Mouse (Mus musculus): ENCODE measurements at regions not wholly inside any gene's neighbourhood (a gene's known extent, or its start where the extent isn't known, plus 50 kb on each side); places are given as distances from the start of the nearest gene placed in this dataset.

DNA sequence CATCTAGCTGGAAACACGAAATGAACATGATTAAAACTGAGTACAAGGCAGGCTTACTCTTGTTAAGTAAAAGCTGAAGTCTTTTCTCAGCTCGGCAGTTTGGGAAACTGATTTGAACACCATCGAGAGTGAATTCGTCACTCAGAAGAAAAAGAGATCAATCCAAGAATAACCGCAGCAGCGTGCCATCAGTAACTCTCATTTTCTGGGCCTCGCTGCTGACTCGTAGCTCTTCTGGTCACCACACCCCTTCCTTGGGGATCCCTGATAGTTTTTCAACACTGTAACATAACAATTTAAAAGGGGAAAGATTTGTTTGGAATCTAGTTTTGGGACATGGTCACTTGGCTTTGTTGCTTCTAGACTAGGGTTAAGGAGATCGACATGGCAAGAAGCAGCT is 337.0 kb downstream of the Pax3 start:
- H3K79me2 ChIP-seq (replicated peaks; ENCODE audit: control insufficient read depth, extremely low read depth, insufficient read depth, poor library complexity, severe bottlenecking) = no peaks in the 10 kb centered on the region
- no peaks in the 10 kb centered on the region for H3K4me1 ChIP-seq (ENCODE audit: control insufficient read depth in 1 of 2, insufficient read depth in 2 of 2)
- in situ Hi-C loops (cut with MboI; ENCODE audit: low pct_ligation_motif_present, low pct_unique_long_range_greater_than_20kb, low sequenced_read_pairs) (no loop called here), dilution Hi-C loops (cut with MboI; ENCODE audit: extremely low pct_ligation_motif_present, extremely low pct_unique_long_range_greater_than_20kb, low sequenced_read_pairs) (no loop called here)
- H3K9me3 ChIP-seq (replicated peaks; ENCODE audit: low read length) = no peaks in the 10 kb centered on the region
- no peak overlapping the region for H3K27ac ChIP-seq (ENCODE audit: insufficient read depth, low read depth)
- H3K9ac ChIP-seq (ENCODE audit: insufficient read depth, low read depth) = no peak overlapping the region
- no peak overlapping the region for H3K4me2 ChIP-seq (ENCODE audit: insufficient read depth, low read depth, poor library complexity, severe bottlenecking)
- TF ChIP-seq RCOR1 (conservative IDR thresholded peaks at IDR 0.05; ENCODE audit: low read depth, low read length) (no peak), BHLHE40 (IDR thresholded peaks at IDR 0.05; ENCODE audit: low read depth, low read length) (no peak), CHD1 (IDR thresholded peaks at IDR 0.05; ENCODE audit: low read depth, low read length) (no peak), RAD21 (IDR thresholded peaks at IDR 0.05; ENCODE audit: low read depth, low read length) (no peak), MYC (IDR thresholded peaks at IDR 0.05; ENCODE audit: low read depth, low read length) (no peak), EP300 (IDR thresholded peaks at IDR 0.05; ENCODE audit: low read length) (no peak), TBP (conservative IDR thresholded peaks at IDR 0.05; ENCODE audit: low read depth, low read length) (no peak), E2F4 (IDR thresholded peaks at IDR 0.05; ENCODE audit: insufficient replicate concordance, low read depth, low read length) (no peak), POLR2A (IDR thresholded peaks at IDR 0.05; ENCODE audit: low read depth, low read length) (no peak), NRF1 (IDR thresholded peaks at IDR 0.05; ENCODE audit: low read depth, low read length) (no peak), ZC3H11A (IDR thresholded peaks at IDR 0.05; ENCODE audit: low read depth, low read length) (no peak), KAT2A (IDR thresholded peaks at IDR 0.05; ENCODE audit: insufficient replicate concordance, low read length) (no peak), GABPA (IDR thresholded peaks at IDR 0.05; ENCODE audit: insufficient replicate concordance, low read depth, low read length) (no peak), ELF1 (IDR thresholded peaks at IDR 0.05; ENCODE audit: low read depth, low read length) (no peak), MEF2A (IDR thresholded peaks at IDR 0.05; ENCODE audit: borderline replicate concordance, low read depth, low read length) (no peak)
- H3K4me3 ChIP-seq (replicated peaks in 1 of 3; ENCODE audit: low read depth in 2 of 3, low read length in 2 of 3, poor library complexity in 1 of 3) = no peak overlapping the region
- H3K27me3 ChIP-seq (replicated peaks) = no peaks in the 10 kb centered on the region
- DNase-seq (ENCODE audit: extremely low read depth) = no peak
- H3K36me3 ChIP-seq (replicated peaks in 1 of 2; ENCODE audit: control insufficient read depth in 1 of 2, insufficient read depth in 1 of 2, low read length in 1 of 2) = no peaks in the 10 kb centered on the region

DNA sequence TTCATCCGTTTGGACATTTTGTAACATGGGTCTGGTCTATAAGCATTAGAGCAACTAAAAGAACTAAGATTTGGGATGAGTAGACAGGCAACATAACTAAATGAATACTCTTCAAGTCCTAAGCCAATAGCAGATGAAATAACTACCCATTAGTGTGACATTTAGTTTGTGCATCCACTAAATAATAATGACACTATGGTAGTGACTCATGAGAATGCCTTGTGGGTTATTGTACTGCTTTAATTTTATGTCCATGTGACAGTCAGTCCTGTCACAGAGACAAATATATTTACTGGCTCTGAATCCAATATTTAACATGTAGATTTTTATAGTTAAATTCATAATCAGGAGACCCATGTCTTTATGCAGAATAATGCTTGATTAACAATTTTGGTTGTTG is 339.5 kb upstream of the Epha4 start:
- no peaks in the 10 kb centered on the region for H3K9me3 ChIP-seq (replicated peaks; ENCODE audit: low read length)
- no peak overlapping the region for H3K9ac ChIP-seq (ENCODE audit: insufficient read depth, low read depth)
- DNase-seq (ENCODE audit: extremely low read depth) = no peak
- no peak overlapping the region for H3K4me2 ChIP-seq (ENCODE audit: insufficient read depth, low read depth, poor library complexity, severe bottlenecking)
- no peaks in the 10 kb centered on the region for H3K36me3 ChIP-seq (replicated peaks in 1 of 2; ENCODE audit: control insufficient read depth in 1 of 2, insufficient read depth in 1 of 2, low read length in 1 of 2)
- in situ Hi-C loops (cut with MboI; ENCODE audit: low pct_ligation_motif_present, low pct_unique_long_range_greater_than_20kb, low sequenced_read_pairs) (no loop called here), dilution Hi-C loops (cut with MboI; ENCODE audit: extremely low pct_ligation_motif_present, extremely low pct_unique_long_range_greater_than_20kb, low sequenced_read_pairs) (no loop called here)
- TF ChIP-seq ELF1 (IDR thresholded peaks at IDR 0.05; ENCODE audit: low read depth, low read length) = no peak
- TF ChIP-seq MAZ (IDR thresholded peaks at IDR 0.05; ENCODE audit: low read depth, low read length) = no peak
- TF ChIP-seq ZKSCAN1 (IDR thresholded peaks at IDR 0.05; ENCODE audit: borderline replicate concordance, low read depth, low read length) = no peak
- no peak for TF ChIP-seq ZC3H11A (IDR thresholded peaks at IDR 0.05; ENCODE audit: low read depth, low read length)
- no peak for TF ChIP-seq ZNF384 (IDR thresholded peaks at IDR 0.05; ENCODE audit: low read depth, low read length)
- no peak for TF ChIP-seq MXI1 (IDR thresholded peaks at IDR 0.05; ENCODE audit: low read depth, low read length)
- TF ChIP-seq NRF1 (IDR thresholded peaks at IDR 0.05; ENCODE audit: low read depth, low read length) = no peak
- no peak for TF ChIP-seq RCOR1 (conservative IDR thresholded peaks at IDR 0.05; ENCODE audit: low read depth, low read length)
- no peak for TF ChIP-seq TCF12 (IDR thresholded peaks at IDR 0.05; ENCODE audit: low read depth, low read length)
- TF ChIP-seq MAX (IDR thresholded peaks at IDR 0.05; ENCODE audit: low read length) = no peak
- no peak for TF ChIP-seq ZMIZ1 (IDR thresholded peaks at IDR 0.05; ENCODE audit: low read depth, low read length)
- no peak for TF ChIP-seq EP300 (IDR thresholded peaks at IDR 0.05; ENCODE audit: low read length)
- TF ChIP-seq MEF2A (IDR thresholded peaks at IDR 0.05; ENCODE audit: borderline replicate concordance, low read depth, low read length) = no peak
- no peak for TF ChIP-seq GABPA (IDR thresholded peaks at IDR 0.05; ENCODE audit: insufficient replicate concordance, low read depth, low read length)
- TF ChIP-seq HCFC1 (IDR thresholded peaks at IDR 0.05; ENCODE audit: low read depth, low read length) = no peak
- no peak for TF ChIP-seq TBP (conservative IDR thresholded peaks at IDR 0.05; ENCODE audit: low read depth, low read length)
- no peak for TF ChIP-seq UBTF (IDR thresholded peaks at IDR 0.05; ENCODE audit: low read depth, low read length)
- no peak for TF ChIP-seq USF1 (IDR thresholded peaks at IDR 0.05; ENCODE audit: low read depth, low read length)
- TF ChIP-seq CHD1 (IDR thresholded peaks at IDR 0.05; ENCODE audit: low read depth, low read length) = no peak
- H3K4me1 ChIP-seq (ENCODE audit: control insufficient read depth in 1 of 2, insufficient read depth in 2 of 2) = peaks cover 0 to 3% of the 10 kb centered on the region in 2 experiments; a peak in 1 of 4 replicates
- H3K4me3 ChIP-seq (replicated peaks in 1 of 3; ENCODE audit: low read depth in 2 of 3, low read length in 2 of 3, poor library complexity in 1 of 3) = no peak overlapping the region
- no peak overlapping the region for H3K27ac ChIP-seq (ENCODE audit: insufficient read depth, low read depth)
- H3K27me3 ChIP-seq (replicated peaks) = no peaks in the 10 kb centered on the region
- H3K79me2 ChIP-seq (replicated peaks; ENCODE audit: control insufficient read depth, extremely low read depth, insufficient read depth, poor library complexity, severe bottlenecking) = no peaks in the 10 kb centered on the region
